In genomic region chr8:87536615-87537329, GRCm38 (mm10) we compare ENCODE assay signal across 9 mouse cellular contexts. TPM values are rescaled to one million over a fixed set of nuclear protein-coding genes. Genes with fewer than 3 reads are reported as not detected.
DNase-seq lines count a peak whose midpoint lies in the region; ATAC-seq and TF ChIP-seq lines count a peak whose summit lies in the region.
"Had no signal": no experiment of that assay in that cellular context is flagged by ENCODE, and none has a peak within 500 bp of the region (broad histone marks: within the 10 kb centered on the region; RNA-seq: fewer than 3 reads in every experiment).

No protein-coding gene starts in this region.

- no peaks in the 10 kb centered on the region for H3K27me3 ChIP-seq in ES-Bruce4 (ENCODE audit: control insufficient read depth, insufficient read depth, low read length, poor library complexity, severe bottlenecking)
- H3K27me3 ChIP-seq in forebrain, embryonic 14.5 days (replicated peaks; ENCODE audit: control insufficient read depth, insufficient read depth, low read length), result no peaks in the 10 kb centered on the region
- 0 out of 2 replicates have a peak, but pooled peaks cover 5% of the 10 kb centered on the region for H3K27me3 ChIP-seq in liver, postnatal 0 days (ENCODE audit: insufficient read depth, low read length)
- H3K27me3 ChIP-seq in neural tube, embryonic 15.5 days (replicated peaks), result 0 out of 2 replicates have a peak, but pooled peaks cover 4% of the 10 kb centered on the region
- no peaks in the 10 kb centered on the region for H3K27me3 ChIP-seq in thymus, adult 2 months (ENCODE audit: control insufficient read depth, insufficient read depth, low read length)

- H3K9ac ChIP-seq in ES-Bruce4 (ENCODE audit: low read depth, poor library complexity, severe bottlenecking), result no peak overlapping the region
- no peak overlapping the region for H3K9ac ChIP-seq in forebrain, embryonic 14.5 days (ENCODE audit: low read length)
- no peak overlapping the region for H3K9ac ChIP-seq in liver, postnatal 0 days (replicated peaks)
- H3K9ac ChIP-seq in neural tube, embryonic 15.5 days (replicated peaks), result no peak overlapping the region

- no peaks in the 10 kb centered on the region for H3K9me3 ChIP-seq in ES-Bruce4 (replicated peaks; ENCODE audit: control insufficient read depth, insufficient read depth, low read length, poor library complexity, severe bottlenecking)
- H3K9me3 ChIP-seq in forebrain, embryonic 14.5 days (replicated peaks; ENCODE audit: control insufficient read depth, low read length), result no peaks in the 10 kb centered on the region
- H3K9me3 ChIP-seq in liver, postnatal 0 days (ENCODE audit: low read length), result no peaks in the 10 kb centered on the region
- no peaks in the 10 kb centered on the region for H3K9me3 ChIP-seq in neural tube, embryonic 15.5 days (replicated peaks)

- TF ChIP-seq POLR2A in ES-Bruce4 (IDR thresholded peaks at IDR 0.05; ENCODE audit: insufficient read depth, low read length), result no peak
- TF ChIP-seq POLR2A in thymus, adult 2 months (IDR thresholded peaks at IDR 0.05; ENCODE audit: control insufficient read depth, extremely low read depth, insufficient read depth, low read length, poor library complexity), result no peak

- peak; percentile 87 for DNase-seq in cerebellum, adult 11 months
- DNase-seq in forebrain, embryonic 14.5 days (ENCODE audit: low spot score), result peak; percentile 83
- DNase-seq in heart, postnatal 25 days (ENCODE audit: low spot score), result peak; percentile 28
- DNase-seq in large intestine, adult 2 months (ENCODE audit: low read depth, low spot score), result peak; percentile 22
- DNase-seq in liver, postnatal 0 days, result peak; percentile 74
- peak; percentile 66 for DNase-seq in thymus, adult 2 months

- H3K36me3 ChIP-seq in ES-Bruce4 (ENCODE audit: control insufficient read depth, insufficient read depth, low read length, poor library complexity, severe bottlenecking), result no peaks in the 10 kb centered on the region
- H3K36me3 ChIP-seq in forebrain, embryonic 14.5 days (ENCODE audit: control insufficient read depth, insufficient read depth, low read length), result no peaks in the 10 kb centered on the region
- H3K36me3 ChIP-seq in liver, postnatal 0 days (replicated peaks; ENCODE audit: insufficient read depth, low read length), result no peaks in the 10 kb centered on the region
- H3K36me3 ChIP-seq in neural tube, embryonic 15.5 days, result no peaks in the 10 kb centered on the region
- no peaks in the 10 kb centered on the region for H3K36me3 ChIP-seq in thymus, adult 2 months (ENCODE audit: control insufficient read depth, insufficient read depth, low read length)

- WGBS in forebrain, embryonic 14.5 days, result 4% methylated on average over 23 of the region's 23 CpGs
- 8% methylated on average over 23 of the region's 23 CpGs for WGBS in large intestine, adult 2 months
- WGBS in liver, postnatal 0 days (ENCODE audit: insufficient replicate concordance), result 6% methylated on average over 23 of the region's 23 CpGs
- WGBS in neural tube, embryonic 15.5 days, result 7% methylated on average over 23 of the region's 23 CpGs
- 13% methylated on average over 23 of the region's 23 CpGs for WGBS in thymus, adult 2 months

- H3K4me2 ChIP-seq in forebrain, embryonic 14.5 days (ENCODE audit: low read length), result peak overlapping the region; percentile 35
- no peak overlapping the region for H3K4me2 ChIP-seq in liver, postnatal 0 days (ENCODE audit: low read depth, low read length)
- H3K4me2 ChIP-seq in neural tube, embryonic 15.5 days, result peak overlapping the region; percentile 48

- peak overlapping the region; percentile 31 for H3K4me3 ChIP-seq in ES-Bruce4 (ENCODE audit: low read depth, low read length)
- H3K4me3 ChIP-seq in forebrain, embryonic 14.5 days (ENCODE audit: low read depth, low read length), result no peak overlapping the region
- H3K4me3 ChIP-seq in liver, postnatal 0 days (ENCODE audit: low read depth, low read length), result no peak overlapping the region
- H3K4me3 ChIP-seq in neural tube, embryonic 15.5 days (replicated peaks), result 0 out of 2 replicates have a peak overlapping the region, but pooled peaks have one; percentile 14
- no peak overlapping the region for H3K4me3 ChIP-seq in thymus, adult 2 months (ENCODE audit: control insufficient read depth, insufficient read depth, low read length)
- H3K4me3 ChIP-seq: erythroblast, embryonic 14.5 days had no signal

- intact Hi-C loops in heart, postnatal 25 days (cut with DNase I), result loop anchor here (1.0 to 5.0 kb wide), 2 partner anchors 319 to 602 kb away; no protein-coding TSS in a partner anchor

- no peak overlapping the region for H3K27ac ChIP-seq in ES-Bruce4 (ENCODE audit: insufficient read depth, low read length)
- no peak overlapping the region for H3K27ac ChIP-seq in forebrain, embryonic 14.5 days (ENCODE audit: low read depth, low read length)
- H3K27ac ChIP-seq in liver, postnatal 0 days (ENCODE audit: low read depth), result no peak overlapping the region
- H3K27ac ChIP-seq in neural tube, embryonic 15.5 days (replicated peaks), result no peak overlapping the region
- no peak overlapping the region for H3K27ac ChIP-seq in thymus, adult 2 months (ENCODE audit: control insufficient read depth, insufficient read depth, low read length)

- peak; percentile 98 for TF ChIP-seq CTCF in ES-Bruce4 (IDR thresholded peaks at IDR 0.05; ENCODE audit: low read depth, low read length)
- TF ChIP-seq CTCF in liver, postnatal 0 days (IDR thresholded peaks at IDR 0.05; ENCODE audit: low read depth), result peak; percentile 91
- TF ChIP-seq CTCF in thymus, adult 2 months (IDR thresholded peaks at IDR 0.05; ENCODE audit: borderline replicate concordance, control insufficient read depth, extremely low read depth, insufficient read depth, low read length, poor library complexity), result peak; percentile 76

- peaks cover 3% of the 10 kb centered on the region for H3K4me1 ChIP-seq in ES-Bruce4 (ENCODE audit: control insufficient read depth, insufficient read depth, low read length)
- H3K4me1 ChIP-seq in forebrain, embryonic 14.5 days (ENCODE audit: control insufficient read depth, insufficient read depth, low read length), result peaks cover 7% of the 10 kb centered on the region
- no peaks in the 10 kb centered on the region for H3K4me1 ChIP-seq in liver, postnatal 0 days (ENCODE audit: insufficient read depth)
- H3K4me1 ChIP-seq in neural tube, embryonic 15.5 days, result peaks cover 14% of the 10 kb centered on the region
- no peaks in the 10 kb centered on the region for H3K4me1 ChIP-seq in thymus, adult 2 months (replicated peaks; ENCODE audit: control insufficient read depth, insufficient read depth, low read length)

- TF ChIP-seq EP300 in ES-Bruce4 (IDR thresholded peaks at IDR 0.05; ENCODE audit: insufficient read depth, low read depth, low read length), result no peak
- TF ChIP-seq EP300 in liver, postnatal 0 days (IDR thresholded peaks at IDR 0.05; ENCODE audit: low read depth), result no peak

- peak; percentile 83 for ATAC-seq in forebrain, embryonic 14.5 days
- ATAC-seq in liver, postnatal 0 days, result peak; percentile 57
- peak; percentile 80 for ATAC-seq in neural tube, embryonic 15.5 days (ENCODE audit: low FRiP score)

RNA-seq across cellular contexts. Expression of gene 4933402J07Rik, which starts 26.9 kb away (rescaled TPM):
- not detected in 2 replicates for polyA plus RNA-seq in ES-Bruce4 (2011; ENCODE audit: insufficient read depth, insufficient read length, low read depth, missing spikeins)
- not detected in 2 replicates for polyA plus RNA-seq in forebrain, embryonic 14.5 days (2014; fragmentation: Nextera tagmentation; extraction: Ambion mirVana)
- total RNA-seq in heart, postnatal 25 days (2021), result not detected
- polyA plus RNA-seq in large intestine, adult 2 months (2012; rRNA removed), result not detected in 2 replicates
- not detected in 2 replicates for polyA plus RNA-seq in liver, postnatal 0 days (2015; fragmentation: Nextera tagmentation; extraction: Ambion mirVana)
- polyA plus RNA-seq in neural tube, embryonic 15.5 days (2015; fragmentation: Nextera tagmentation; extraction: Ambion mirVana), result not detected in 2 replicates
- not detected in 2 replicates for polyA plus RNA-seq in thymus, adult 2 months (2012; rRNA removed)
- polyA plus RNA-seq: erythroblast, embryonic 14.5 days had no signal

Comparison
In these comparisons a context has a peak if more than half of its experiments do, and no peak if none do; other contexts are left out.
1. H3K4me3 ChIP-seq: peak in ES-Bruce4 (single experiment) and neural tube, embryonic 15.5 days (single experiment); none in forebrain, embryonic 14.5 days (single experiment), liver, postnatal 0 days (single experiment) and thymus, adult 2 months (single experiment).
2. DNase-seq: peak in every context shown above with its lines; median percentile 87 in cerebellum, adult 11 months; 83 in forebrain, embryonic 14.5 days; 74 in liver, postnatal 0 days; 66 in thymus, adult 2 months; 28 in heart, postnatal 25 days; 22 in large intestine, adult 2 months.
3. Peak in every context shown above with its lines, with median percentiles within 50 percentile points of each other: CTCF ChIP-seq and ATAC-seq.